Mouse (Mus musculus) A20 (cell line): ENCODE data around the gene Usp54.
"Not testable (repeated sequence)": the region's sequence is repeated elsewhere in the genome, so short reads cannot be mapped to it uniquely, and the experiment has no call there.

Source experiments
- DNase-seq: peaks from one replicate; pipeline ENCODE4 v3.0.0-alpha.2; 2011; ENCODE audit warnings: low read depth, low spot score

Usp54 gene

DNA sequence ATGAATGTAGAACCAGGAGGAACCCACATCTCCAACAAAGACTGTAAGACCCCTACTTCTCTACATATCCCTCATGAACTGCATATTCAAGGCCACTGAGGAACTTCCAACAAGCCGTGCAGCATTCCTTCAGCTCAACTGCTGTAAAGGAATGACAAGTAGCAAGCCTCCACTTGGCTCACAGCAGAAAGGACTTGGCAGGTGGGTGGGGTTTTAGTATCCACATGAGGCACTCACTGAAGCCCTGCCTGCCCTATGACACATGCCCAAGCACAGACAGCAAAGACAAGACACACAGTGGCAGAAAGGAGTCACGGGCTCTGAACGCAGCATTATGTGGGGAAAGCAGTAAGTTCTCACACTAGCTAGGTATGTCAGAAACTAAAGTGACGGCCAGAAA, 30.7 kb downstream of the Usp54 start:
- no peak for DNase-seq

DNA sequence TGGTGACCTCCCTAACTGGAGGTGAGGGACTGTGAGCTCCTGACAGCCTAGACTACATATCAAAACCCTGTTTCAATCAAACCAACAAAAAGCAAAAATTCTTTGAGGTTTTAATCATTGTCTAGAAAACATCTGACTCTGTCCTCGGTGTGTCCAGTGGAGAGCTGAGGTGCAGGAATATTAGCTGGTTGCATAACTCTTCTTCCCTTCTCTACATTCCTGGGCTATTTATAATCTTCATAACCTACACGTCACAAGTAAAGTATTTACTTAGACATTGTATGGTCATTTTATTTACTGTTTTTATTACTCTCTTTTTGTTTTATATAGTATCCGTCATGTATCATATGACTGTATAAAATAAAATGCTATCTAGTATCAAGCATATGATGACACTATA, 31.3 kb downstream of the Usp54 start:
- no peak for DNase-seq

DNA sequence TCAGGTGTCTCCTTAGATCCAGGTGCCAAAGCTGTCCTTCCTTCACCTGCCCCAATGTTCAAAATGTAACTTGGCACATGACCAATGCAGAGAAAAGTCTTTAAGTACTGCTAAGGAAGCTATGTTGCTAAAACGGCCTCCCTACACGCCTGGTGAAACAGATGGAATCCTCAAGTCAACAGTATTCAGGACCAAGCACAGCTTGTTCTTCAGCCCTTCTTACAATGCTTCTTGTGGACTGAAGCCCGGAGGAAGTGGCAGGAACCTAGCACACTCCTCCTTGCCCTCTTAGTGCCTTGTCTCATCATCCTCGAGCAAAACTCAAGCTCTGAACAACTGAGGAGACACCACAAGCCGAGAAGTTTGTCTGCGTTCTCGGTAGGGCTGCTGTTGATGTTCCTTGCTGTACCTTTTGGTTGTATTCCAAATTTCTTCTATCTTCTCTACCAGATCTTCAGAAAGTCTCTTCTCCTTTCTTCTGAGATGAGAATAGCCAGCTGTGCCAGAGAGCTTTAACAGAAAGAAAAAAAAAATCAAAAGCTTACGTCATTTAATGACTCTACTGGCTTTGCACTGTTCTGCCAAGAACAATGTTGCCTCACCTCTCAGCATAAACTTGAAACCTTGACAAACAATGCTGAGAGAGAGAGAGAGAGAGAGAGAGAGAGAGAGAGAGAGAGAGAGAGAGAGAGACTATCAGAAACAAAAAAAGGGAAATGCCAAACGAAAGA, 33.3 kb downstream of the Usp54 start:
- no peak for DNase-seq

DNA sequence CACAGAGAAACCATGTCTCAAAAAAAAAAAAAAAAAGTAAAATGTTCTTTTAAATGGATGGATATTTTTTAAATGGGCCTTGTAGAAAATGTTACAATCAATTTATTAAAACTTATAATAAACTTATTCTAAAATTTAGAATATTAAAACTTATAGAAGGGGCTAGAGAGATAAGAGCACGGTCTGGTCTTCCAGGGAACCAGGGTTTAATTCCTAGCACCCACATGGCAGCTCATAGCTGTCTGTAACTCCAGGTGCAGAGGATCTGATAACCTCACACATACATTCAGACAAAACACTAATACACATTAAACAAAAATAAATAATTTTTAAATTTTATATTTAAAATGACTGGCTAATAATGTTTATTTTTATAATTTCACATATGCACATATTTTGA, 39.6 kb downstream of the Usp54 start:
- DNase-seq = no peak

DNA sequence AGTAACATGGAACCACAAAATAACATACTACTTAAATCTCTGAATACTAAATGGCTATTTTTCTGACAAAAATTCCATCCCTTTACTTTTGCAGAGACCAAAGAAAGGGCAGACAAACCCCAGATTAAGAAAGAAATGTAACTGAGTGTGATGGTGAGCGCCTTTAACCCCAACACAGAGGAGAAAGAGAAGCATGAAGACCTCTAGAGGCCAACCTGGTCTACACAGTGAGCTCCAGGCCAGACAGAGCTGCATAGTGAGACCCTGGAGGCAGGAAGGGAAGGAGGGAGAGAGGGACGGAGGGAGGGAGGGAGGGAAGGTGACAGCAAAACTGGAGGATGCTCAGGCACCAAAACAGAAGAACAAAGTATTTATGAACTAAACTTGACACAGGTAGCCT, 40.7 kb downstream of the Usp54 start:
- DNase-seq = no peak

DNA sequence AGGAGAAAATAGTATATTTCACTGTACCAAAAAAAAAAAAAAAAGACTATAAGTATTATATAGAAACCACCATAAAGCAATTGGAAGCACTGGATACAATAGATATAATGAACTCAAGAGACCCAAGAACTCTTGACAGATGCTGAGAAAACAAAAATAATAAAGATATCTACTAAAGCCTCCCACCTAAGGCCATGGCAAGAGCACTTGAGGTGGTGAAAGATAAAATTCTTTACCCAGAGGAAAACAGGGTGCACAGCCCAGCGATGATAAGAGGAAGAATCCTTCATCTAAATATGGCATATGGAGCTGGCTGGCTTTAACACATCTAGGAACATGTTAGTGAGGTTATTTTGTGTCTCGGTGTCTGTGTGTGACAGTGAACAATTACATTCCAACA, 41.3 kb downstream of the Usp54 start:
- DNase-seq = no peak

DNA sequence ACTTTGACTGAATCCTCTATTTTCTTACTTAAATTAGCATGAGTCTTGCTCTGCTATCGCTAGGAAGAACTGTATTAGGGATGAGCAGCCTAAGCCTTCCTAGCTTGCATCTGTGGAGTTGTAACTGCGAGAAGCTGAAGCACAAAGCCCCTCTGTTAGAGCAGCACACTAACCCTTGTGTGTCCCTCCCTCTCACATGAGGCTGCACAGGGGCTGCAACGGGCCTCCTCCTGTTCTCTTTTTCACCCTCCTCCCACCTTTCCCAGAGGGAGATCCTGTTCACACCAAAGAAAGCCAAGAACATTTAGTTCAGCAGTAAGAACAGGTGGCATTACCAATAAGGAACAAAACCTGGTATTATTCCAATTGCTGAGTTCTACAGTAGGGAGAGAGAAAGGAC, 45.1 kb downstream of the Usp54 start:
- DNase-seq = no peak

DNA sequence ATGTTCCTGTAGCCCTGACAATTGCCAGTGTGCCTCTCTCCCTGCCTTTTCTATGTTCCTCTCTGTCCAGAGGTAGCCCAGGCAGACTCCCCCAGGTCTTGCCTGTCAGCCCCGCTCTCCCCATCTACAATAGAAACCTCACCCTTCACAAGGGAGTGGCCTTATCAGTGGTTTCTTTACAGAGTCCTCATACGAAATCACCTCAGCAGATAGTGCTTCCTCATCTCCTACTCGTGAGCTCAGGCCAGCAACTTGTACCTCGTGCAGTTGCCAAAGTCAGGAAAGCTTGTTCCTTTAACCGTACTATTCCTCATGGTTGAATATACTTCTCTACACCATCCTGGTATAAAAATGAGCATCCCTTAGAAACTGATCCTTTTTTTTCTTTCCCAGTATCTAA, 53.4 kb downstream of the Usp54 start:
- no peak for DNase-seq

DNA sequence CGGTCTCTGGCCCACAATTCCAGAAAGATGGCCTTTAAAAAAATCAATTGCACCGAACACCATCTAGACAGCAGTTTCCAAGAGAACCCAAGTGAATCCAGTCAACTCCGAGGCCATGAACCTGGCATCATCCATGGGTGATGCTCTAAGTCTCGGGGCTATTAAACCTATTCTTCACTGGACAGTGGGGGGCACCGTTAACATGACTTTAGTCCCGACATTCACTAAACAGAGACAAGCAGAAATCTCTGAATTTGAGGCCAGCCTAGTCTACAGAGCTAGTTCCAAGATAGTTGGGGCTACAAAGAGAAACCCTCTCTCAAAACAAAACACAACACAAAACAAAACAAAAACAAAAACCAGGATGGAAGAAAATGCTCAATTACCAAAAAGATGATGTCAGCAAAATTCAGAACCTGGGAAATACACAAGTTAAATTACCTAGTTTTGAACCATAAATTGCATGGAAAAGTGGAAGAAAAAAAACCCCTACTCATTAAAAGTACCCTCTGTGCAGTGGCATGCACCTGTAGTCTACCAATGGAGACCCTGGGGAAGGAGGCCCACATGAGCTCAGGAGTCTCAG, 61.9 kb downstream of the Usp54 start:
- peak; percentile 27 for DNase-seq

DNA sequence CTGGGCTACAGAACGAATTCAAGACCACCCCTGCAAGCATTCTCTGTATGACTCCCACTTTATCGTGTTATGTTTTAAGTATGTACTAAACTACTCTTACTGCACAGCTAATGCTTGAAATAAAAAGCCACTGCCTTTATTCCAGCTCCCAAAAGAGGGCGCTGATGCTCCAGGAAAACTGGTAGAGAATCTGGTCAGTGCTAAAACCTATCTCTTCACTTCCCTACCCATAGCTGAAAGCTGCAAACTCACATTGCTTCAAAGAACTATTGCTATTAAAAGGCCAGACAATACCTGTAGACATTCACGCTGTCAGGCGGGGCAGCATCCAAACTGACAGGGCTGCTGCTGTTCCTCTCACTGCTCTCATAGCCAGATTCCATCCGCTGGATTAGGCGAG, 64.7 kb downstream of the Usp54 start:
- peak; percentile 76 for DNase-seq

DNA sequence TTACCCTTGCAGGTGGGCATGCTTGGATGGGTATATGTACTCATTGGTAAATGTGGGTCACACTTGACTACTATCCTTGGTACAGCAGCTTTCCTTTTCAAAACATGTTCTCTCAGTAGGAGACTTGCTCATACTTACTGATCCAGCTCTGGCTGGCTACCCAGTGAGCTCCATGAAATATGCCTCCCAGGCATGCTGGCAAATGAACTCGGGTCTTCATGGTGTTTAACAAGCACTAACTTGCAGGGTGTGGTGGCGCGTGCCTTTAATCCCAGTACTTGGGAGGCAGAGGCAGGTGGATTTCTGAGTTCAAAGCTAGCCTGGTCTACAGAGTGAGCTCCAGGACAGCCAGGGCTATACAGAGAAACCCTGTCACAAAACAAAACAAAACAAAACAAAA, 67.7 kb downstream of the Usp54 start:
- DNase-seq = not testable (repeated sequence)

DNA sequence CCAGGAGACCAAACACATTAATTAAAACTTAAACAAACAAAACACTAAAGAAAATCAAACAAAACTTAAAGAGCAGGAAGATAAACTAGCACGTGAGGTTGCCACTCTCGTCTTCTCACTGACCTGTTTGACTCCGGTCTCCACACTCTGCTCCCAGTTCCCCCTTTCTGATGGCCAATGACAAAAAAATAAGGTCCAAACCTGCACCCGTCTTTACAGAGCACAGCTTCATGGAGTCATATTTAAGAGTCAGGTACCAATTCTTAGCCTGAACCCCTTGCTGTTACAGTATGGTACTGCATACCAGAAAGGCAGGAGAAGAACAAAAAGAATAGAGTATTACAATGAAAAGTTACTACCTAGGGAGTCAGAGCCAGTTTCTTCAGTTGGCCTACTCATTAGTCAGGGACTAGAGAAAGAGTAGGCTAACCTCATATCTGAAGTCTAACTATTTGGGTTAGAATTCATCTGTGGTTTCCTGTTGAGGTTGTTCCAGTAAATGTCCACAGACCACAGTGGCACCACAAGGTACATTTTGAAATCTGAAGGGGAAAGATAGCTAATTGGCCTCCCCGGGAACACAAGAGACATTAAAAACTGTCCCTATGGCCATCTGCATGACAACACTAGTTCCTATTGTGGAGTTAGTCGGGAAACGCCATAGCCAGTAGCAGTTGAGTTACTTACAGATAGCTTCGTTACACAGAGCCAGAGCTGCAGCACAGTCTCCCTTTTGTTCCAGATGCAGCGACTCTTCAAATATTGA, 75.4 kb downstream of the Usp54 start:
- DNase-seq = no peak

DNA sequence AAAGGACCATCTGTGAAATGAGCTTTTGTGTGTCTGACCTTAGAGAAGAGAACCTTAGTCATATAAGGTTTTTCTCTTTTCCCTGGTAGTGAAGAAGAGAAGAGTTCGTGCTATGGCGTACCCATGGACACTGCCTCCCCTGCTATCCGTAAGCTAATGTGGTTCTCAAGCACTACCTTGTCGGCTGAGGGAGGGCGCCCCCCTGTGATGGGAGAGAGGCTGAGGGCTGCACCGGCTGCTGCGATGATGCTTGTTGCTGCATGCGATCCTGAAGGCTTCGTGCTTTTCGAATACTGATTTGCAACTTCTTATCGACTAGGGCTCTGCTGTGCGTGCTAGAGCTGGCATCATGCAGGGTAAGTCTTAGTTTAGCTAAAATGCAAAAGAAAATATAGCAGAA, 76.2 kb downstream of the Usp54 start:
- peak; percentile 22 for DNase-seq

DNA sequence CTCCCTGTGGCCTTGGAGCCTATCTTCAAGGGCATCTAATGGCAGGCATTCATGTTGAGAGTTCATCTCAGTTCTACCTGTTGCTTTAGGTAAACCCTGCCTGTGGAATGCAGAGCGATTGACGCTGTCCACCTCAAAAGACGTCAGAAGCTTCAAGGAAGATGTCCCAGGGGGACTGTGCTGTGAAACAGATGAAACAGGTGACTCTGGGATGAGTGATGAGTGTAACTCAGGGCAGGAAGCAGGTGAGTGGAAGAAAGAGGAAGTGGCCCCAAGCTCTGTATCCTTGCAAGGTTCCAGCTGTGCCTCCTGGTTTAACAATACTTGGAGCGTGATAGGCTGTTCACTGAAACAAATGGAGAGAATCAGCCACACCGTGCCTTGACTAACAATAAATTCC, 79.0 kb downstream of the Usp54 start:
- peak; percentile 65 for DNase-seq

DNA sequence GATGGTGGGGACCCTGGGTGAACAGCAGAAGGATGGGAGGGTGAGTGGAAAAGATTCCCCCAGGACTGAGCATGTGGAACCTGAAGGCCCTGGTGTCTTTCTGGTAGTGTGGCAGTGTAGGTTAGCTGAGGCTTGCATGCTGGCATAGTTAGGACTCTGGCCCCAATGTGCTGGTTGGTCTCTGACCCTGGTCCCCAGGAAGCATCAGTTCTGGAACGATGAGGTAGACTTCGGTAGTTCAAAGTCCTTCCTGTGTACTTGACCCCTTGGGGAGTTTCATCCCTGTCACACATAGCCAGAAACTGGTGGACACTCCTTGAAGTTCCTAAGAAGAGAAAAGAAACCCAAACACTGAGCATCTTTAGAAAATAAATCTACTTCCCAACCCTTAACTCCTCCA, 90.7 kb downstream of the Usp54 start:
- no peak for DNase-seq

DNA sequence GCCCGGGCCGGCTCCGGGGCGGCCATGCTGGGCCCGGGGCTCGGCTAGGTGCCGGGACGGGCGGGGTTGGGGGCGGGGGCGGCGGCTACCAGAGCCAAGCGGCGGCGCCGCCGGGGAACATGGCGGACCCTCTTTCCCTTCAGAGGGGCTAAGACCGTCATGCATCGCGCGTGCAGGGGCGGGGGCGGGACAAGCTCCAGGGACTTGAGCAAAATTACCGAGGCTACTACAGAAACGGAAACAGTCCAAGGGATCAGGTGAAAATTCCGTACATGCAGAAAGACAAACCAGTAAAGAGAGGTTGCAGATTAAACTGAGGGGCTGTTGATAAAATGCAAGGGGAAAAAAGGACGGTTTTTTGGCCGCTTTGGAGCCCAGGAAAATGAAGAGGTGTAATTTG, 94.4 kb downstream of the Usp54 start, which contains the start of gene Ppp3cb:
TSS of gene Ppp3cb (minus strand) at position 159 of the 400 bp plus-strand sequence.
- peak; percentile 93 for DNase-seq

DNA sequence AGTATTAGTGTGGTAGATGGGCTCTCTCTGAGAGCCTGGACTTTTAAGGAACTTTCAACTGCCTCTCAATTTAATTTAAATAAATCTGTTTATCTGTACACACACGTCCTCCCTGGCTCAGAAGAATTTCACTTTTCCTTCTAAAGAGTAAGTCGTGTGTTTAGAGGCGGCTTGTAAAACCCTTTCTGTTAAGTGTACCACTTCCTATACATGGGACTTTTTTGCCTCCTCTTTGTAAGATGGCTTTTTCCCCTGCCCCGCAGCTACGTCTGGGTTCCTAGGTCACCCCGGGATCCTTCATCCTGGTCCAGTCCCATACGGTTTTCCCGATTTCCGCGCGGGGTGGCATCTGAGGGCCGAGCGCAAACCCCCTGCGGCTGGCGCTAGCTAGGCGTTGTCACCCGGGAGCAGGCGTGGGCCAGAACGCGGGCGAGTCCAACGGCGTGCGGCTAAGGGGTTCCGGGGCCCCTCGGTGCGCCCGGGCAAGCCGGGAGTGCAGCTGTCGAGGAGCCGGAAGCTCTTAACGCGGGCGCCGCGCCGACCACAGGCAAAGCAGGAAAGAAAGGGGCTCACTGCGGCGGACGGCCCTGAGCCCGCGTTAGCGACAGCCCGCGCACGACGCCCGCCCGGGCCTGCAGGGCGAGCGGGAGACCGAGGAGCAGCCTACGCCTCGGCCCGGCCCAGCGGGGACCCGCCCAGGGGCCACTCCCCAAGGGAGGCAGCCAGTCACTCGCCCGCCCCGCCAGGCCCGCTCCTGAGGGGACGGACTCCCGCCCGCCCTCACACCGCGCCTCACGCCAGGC, 95.1 kb downstream of the Usp54 start:
- peak; percentile 89 for DNase-seq

DNA sequence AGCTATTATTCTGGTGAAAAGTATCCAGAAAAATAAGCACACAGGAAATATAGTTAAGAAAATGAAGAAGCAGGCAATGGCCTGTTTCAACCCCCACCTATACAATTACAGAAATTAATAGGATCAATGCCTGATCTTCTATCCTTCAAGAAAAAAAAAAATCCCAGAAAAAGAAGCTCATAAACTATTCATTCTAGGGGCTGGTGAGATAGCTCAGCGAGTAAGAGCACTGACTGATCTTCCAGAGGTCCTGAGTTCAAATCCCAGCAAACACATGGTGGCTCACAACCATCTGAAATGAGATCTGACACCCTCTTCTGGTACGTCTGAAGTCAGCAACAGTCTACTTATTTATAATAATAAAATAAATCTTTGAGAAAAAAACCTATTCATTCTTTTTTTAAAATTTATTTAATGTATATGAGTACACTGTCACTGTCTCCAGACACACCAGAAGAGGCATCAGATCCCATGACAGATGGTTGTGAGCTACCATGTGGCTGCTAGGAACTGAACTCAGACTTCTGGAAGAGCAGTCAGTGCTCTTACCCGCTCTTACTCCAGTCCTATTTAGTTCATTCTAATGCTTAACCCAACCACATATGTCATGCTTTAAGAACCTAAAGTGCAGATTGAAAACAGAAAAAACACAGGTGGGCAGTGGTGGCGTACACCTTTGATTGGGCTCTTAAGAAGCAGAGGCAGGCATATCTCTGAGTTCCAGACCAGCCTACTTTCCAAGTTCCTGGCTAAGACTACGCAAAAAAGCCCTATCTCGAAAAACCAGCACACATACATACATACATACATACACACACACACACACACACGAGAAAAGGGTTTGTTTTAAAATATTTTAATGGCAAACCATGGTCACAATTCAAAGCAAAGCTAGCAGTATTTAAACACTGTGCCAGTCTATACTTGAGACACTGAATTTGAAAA, 96.1 kb downstream of the Usp54 start:
- peak; percentile 41 for DNase-seq

DNA sequence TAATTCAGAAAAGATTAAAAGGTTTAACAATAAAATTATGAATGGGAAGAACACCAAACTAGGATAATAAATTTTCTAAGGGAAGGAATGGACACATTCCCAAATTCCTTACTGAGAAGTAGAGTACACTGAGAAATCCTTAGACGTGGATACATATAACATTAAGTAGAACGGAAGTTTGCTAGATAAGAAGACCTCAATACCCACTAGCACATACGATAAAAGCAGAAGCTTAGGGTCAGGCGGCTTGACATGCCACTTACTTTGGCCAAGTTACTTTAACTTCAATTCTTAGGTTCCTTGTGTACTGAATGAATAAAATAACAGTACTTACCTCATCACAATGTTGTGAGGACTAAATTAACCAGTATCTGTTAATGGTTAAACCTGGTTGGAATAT, 111.2 kb downstream of the Usp54 start:
- DNase-seq = no peak

DNA sequence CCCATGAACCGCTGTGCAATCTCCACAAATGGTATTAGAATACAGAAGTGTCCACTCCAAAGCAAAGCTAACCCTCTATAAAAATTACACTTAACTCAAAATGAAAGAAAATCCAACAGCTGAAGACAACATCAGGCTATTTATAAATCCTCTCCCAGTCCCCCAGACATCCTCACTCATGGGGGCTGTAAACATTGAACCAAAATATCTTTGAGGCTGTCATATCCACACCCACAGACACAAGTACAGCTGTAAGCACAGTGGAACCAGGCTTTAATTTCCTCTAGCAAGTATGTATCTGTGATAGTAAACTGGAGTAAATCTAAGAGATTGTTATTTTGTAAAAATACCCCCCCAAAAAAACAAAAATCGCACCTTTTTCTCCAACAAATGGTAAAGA, 120.7 kb downstream of the Usp54 start:
- DNase-seq = no peak

DNA sequence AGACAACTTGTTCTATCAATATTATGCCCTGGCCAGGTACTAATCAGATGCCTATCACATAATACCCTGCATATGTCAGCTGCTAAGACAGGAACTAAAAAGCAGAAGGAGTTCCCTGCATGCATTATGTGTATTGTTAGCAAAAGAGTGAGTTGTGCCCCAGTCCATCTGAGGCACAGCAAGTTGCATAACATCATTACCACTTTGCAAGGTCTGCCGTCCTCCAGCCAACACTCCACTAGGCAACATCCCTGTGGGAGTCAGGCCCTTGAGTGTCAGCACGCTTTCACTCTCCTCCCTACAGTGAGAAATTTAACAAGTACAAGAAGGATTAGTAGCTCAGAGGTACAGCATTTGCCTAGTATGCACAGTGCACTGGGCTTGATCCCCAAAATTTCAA, 132.4 kb downstream of the Usp54 start:
- peak; percentile 55 for DNase-seq
